Mouse (Mus musculus) v-Abl transformed pro-B cells (cell line): ENCODE data around the gene Nudcd2.

Source experiments
- in situ Hi-C, 2 experiments: fragments of 400-800 bp; cut with MboI; formaldehyde crosslinking; loops; one replicate each; pipeline ENCODE4 v1.15.1; 2025; ENCODE audit not compliant: unreplicated experiment in 2 of 2

The Nudcd2 gene

GRCm38 (mm10) chr11:40753836-40754235 is 20.4 kb downstream of the Nudcd2 start:
- in situ Hi-C loops = loop anchor here (5.0 to 25.0 kb wide), 3 partner anchors 62 to 1167 kb away; no protein-coding TSS in a partner anchor

GRCm38 (mm10) chr11:40754664-40755107 is 21.2 kb downstream of the Nudcd2 start:
- in situ Hi-C loops = loop anchor here (5.0 to 25.0 kb wide), 3 partner anchors 62 to 1167 kb away; no protein-coding TSS in a partner anchor

- in situ Hi-C loops = loop anchor here (25.0 kb wide), 2 partner anchors 143 to 1168 kb away; no protein-coding TSS in a partner anchor
Measured at GRCm38 (mm10) chr11:40755109-40755627, 21.7 kb downstream of the Nudcd2 start, which contains the start of gene Ccng1. Ccng1 (minus strand) TSS chr11:40755311.

- in situ Hi-C loops = loop anchor here (25.0 kb wide), 2 partner anchors 144 to 1169 kb away; no protein-coding TSS in a partner anchor
Measured at GRCm38 (mm10) chr11:40755968-40756367, 22.5 kb downstream of the Nudcd2 start.

GRCm38 (mm10) chr11:40759896-40760295 is 26.4 kb downstream of the Nudcd2 start:
- in situ Hi-C loops = loop anchor here (5.0 to 25.0 kb wide), 4 partner anchors 83 to 1173 kb away; no protein-coding TSS in a partner anchor

GRCm38 (mm10) chr11:40763395-40763794 is 29.9 kb downstream of the Nudcd2 start:
- in situ Hi-C loops = loop anchor here (5.0 to 25.0 kb wide), 4 partner anchors 86 to 1176 kb away; no protein-coding TSS in a partner anchor

- in situ Hi-C loops = loop anchor here (5.0 to 25.0 kb wide), 4 partner anchors 87 to 1177 kb away; no protein-coding TSS in a partner anchor
Measured at GRCm38 (mm10) chr11:40764690-40765089, 31.2 kb downstream of the Nudcd2 start.

GRCm38 (mm10) chr11:40775315-40776269 is 42.1 kb downstream of the Nudcd2 start:
- in situ Hi-C loops = no loop called here

GRCm38 (mm10) chr11:40781857-40782256 is 48.4 kb downstream of the Nudcd2 start:
- in situ Hi-C loops = no loop called here

- in situ Hi-C loops = no loop called here
Measured at GRCm38 (mm10) chr11:40783346-40783745, 49.9 kb downstream of the Nudcd2 start.

- in situ Hi-C loops = no loop called here
Measured at GRCm38 (mm10) chr11:40784326-40784725, 50.9 kb downstream of the Nudcd2 start.

- in situ Hi-C loops = no loop called here
Measured at GRCm38 (mm10) chr11:40786900-40787299, 53.4 kb downstream of the Nudcd2 start.
